Mouse (Mus musculus) ES-Bruce4 (cell line): ENCODE data around the gene Acot11.

Experiments used
- CTCF ChIP-seq: IDR thresholded peaks from one replicate; pipeline ENCODE4 v1.8.1; 2011; ENCODE audit warnings: low read depth, low read length
- POLR2A ChIP-seq: IDR thresholded peaks from one replicate; pipeline ENCODE4 v1.8.1; 2011; ENCODE audit warnings: low read length; ENCODE audit not compliant: insufficient read depth

DNA sequence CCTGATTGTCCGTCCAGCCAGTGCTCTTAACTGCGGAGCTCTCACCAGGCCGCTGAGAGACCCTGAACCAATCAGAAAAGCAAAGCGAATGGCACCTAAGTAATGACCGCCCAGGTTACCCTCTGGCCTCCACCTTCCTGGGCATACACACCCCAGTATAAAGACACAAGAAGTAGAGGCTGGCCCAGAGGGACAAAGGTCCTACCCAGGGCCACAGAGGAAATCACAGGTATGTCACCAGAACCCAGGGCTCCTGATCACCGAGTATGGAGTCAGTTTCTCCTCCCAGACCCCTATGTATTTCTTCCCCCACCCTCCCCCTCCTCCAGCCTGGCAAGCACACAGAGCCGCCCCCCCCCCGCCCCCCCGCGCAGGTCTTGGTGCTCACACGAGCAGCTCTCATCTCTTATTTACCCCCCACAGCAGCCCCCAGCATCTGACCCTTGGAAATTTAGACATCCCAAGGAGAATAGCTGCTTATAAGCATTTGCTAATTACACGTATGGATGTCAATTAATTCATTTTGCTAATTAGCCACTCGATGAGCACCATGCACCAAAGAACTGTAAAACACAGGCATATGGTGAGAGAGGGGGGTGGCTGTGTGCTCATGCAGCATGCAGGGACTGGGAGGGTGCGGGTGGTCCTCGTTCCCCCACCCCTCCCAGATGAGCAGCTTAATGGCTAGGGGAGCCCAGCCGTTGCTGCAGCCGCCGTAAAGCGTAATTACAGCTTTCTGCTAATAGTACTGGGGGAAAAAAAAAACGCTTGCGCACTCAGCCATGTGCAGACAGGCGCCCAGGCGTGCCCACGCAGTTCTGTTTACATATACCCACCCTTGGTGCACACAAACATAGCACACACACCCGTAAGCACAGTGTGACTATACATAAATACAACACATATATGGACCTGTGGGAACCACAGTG, 10.9 kb upstream of the Acot11 start:
- TF ChIP-seq POLR2A (no peak), CTCF (no peak)
